ENCODE assay signal across 9 mouse cellular contexts in the genomic region with DNA sequence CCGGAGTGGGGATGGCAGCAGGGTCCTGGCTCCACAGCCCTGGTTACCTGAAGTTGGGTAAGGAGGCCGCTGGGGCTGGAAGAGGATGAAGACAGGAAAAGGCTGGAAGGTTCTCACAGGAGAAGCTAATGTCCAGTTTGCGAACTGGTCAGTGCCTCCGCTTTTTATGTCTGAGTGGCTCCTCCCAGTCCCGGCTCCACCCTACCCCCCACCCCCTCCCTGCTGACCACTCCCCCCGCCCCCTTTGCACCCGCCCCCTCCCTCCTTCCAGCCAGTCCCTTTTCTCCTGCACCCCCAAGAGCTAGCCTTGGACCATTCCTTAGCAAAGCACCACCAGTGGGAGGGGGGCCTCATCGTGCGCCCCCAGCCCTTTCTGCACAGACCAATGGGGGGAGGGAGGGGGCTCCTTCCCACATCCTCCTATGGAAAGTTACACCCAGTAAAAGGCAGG. TPM values are rescaled to one million over a fixed set of nuclear protein-coding genes. Genes with fewer than 3 reads are reported as not detected.
DNase-seq lines count a peak whose midpoint lies in the region; ATAC-seq and TF ChIP-seq lines count a peak whose summit lies in the region.
"Had no signal": no experiment of that assay in that cellular context is flagged by ENCODE, and none has a peak within 500 bp of the region (broad histone marks: within the 10 kb centered on the region; RNA-seq: fewer than 3 reads in every experiment).

No protein-coding gene starts in this region.

- TF ChIP-seq POLR2A in myocyte (IDR thresholded peaks at IDR 0.05; ENCODE audit: insufficient read length, low read depth), result peak; percentile 51

- peaks cover 45% of the 10 kb centered on the region for H3K36me3 ChIP-seq in heart, embryonic 14.5 days (ENCODE audit: control insufficient read depth, insufficient read depth, low read length)
- H3K36me3 ChIP-seq in embryonic facial prominence, embryonic 12.5 days, result peaks cover 19% of the 10 kb centered on the region; the same call in 1 of the 2 replicates
- H3K36me3 ChIP-seq in hindbrain, embryonic 15.5 days, result no peaks in the 10 kb centered on the region
- H3K36me3 ChIP-seq in myocyte (ENCODE audit: control insufficient read depth, insufficient read depth), result no peaks in the 10 kb centered on the region

- peaks cover 66% of the 10 kb centered on the region for H3K27me3 ChIP-seq in heart, embryonic 14.5 days (ENCODE audit: control insufficient read depth, insufficient read depth, low read length)
- peaks cover 84% of the 10 kb centered on the region for H3K27me3 ChIP-seq in embryonic facial prominence, embryonic 12.5 days
- H3K27me3 ChIP-seq in hindbrain, embryonic 15.5 days, result peaks cover 86% of the 10 kb centered on the region
- H3K27me3 ChIP-seq in myocyte (ENCODE audit: control insufficient read depth, insufficient read depth, insufficient read length), result peaks cover 22% of the 10 kb centered on the region

- peak overlapping the region; percentile 62 to 64 for H3K4me3 ChIP-seq in heart, embryonic 14.5 days (ENCODE audit: control insufficient read depth in 1 of 2, insufficient read depth in 1 of 2, low read depth in 1 of 2, low read length in 2 of 2)
- peak overlapping the region; percentile 62 for H3K4me3 ChIP-seq in embryonic facial prominence, embryonic 12.5 days
- H3K4me3 ChIP-seq in hindbrain, embryonic 15.5 days, result peak overlapping the region; percentile 29; the same call in 1 of the 2 replicates
- H3K4me3 ChIP-seq in myocyte, result peak overlapping the region; percentile 15

- H3K79me2 ChIP-seq in myocyte (ENCODE audit: control insufficient read depth, insufficient read depth), result no peaks in the 10 kb centered on the region

- 13% methylated on average over 9 of the region's 9 CpGs for WGBS in heart, embryonic 14.5 days
- 13% methylated on average over 7 of the region's 9 CpGs for WGBS in embryonic facial prominence, embryonic 12.5 days
- WGBS in hindbrain, embryonic 15.5 days, result 5% methylated on average over 4 of the region's 9 CpGs

- H3K9ac ChIP-seq in heart, embryonic 14.5 days (ENCODE audit: low read length), result peak overlapping the region; percentile 95
- H3K9ac ChIP-seq in embryonic facial prominence, embryonic 12.5 days, result peak overlapping the region; percentile 91
- no peak overlapping the region for H3K9ac ChIP-seq in hindbrain, embryonic 15.5 days

- H3K9me3 ChIP-seq in heart, embryonic 14.5 days (ENCODE audit: control insufficient read depth, low read length), result no peaks in the 10 kb centered on the region
- no peaks in the 10 kb centered on the region for H3K9me3 ChIP-seq in embryonic facial prominence, embryonic 12.5 days
- no peaks in the 10 kb centered on the region for H3K9me3 ChIP-seq in hindbrain, embryonic 15.5 days

- H3K4me1 ChIP-seq in heart, embryonic 14.5 days (ENCODE audit: control insufficient read depth in 2 of 2, insufficient read depth in 2 of 2, low read length in 2 of 2), result peaks cover 0 to 20% of the 10 kb centered on the region in 2 experiments; a peak in 3 of 4 replicates
- H3K4me1 ChIP-seq in embryonic facial prominence, embryonic 12.5 days, result peaks cover 13% of the 10 kb centered on the region
- H3K4me1 ChIP-seq in hindbrain, embryonic 15.5 days (replicated peaks), result peaks cover 34% of the 10 kb centered on the region

- H3K4me2 ChIP-seq in heart, embryonic 14.5 days (ENCODE audit: low read length), result peak overlapping the region; percentile 65
- peak overlapping the region; percentile 56 for H3K4me2 ChIP-seq in embryonic facial prominence, embryonic 12.5 days (replicated peaks)
- H3K4me2 ChIP-seq in hindbrain, embryonic 15.5 days, result peak overlapping the region; percentile 45
- H3K4me2 ChIP-seq in myocyte (ENCODE audit: low read depth), result peak overlapping the region; percentile 6

- no peak overlapping the region for H3ac ChIP-seq in myocyte (ENCODE audit: control insufficient read depth, insufficient read length)

- no peak for DNase-seq in heart, adult 18-20 months
- no peak for DNase-seq in right cerebral cortex, adult 18-20 months
- DNase-seq in adrenal gland, postnatal 14 days, result no peak
- no peak for DNase-seq in left cerebral cortex, adult 9 months (ENCODE audit: low spot score in 2 of 2)

- peak overlapping the region; percentile 82 to 95 for H3K27ac ChIP-seq in heart, embryonic 14.5 days (replicated peaks in 1 of 2; ENCODE audit: control insufficient read depth in 1 of 2, insufficient read depth in 1 of 2, low read depth in 2 of 2, low read length in 2 of 2)
- peak overlapping the region; percentile 95 for H3K27ac ChIP-seq in embryonic facial prominence, embryonic 12.5 days
- no peak overlapping the region for H3K27ac ChIP-seq in hindbrain, embryonic 15.5 days (replicated peaks)

- peak; percentile 42 for ATAC-seq in heart, embryonic 14.5 days (ENCODE audit: insufficient number of reproducible peaks, insufficient read depth, low FRiP score, low read depth)
- ATAC-seq in embryonic facial prominence, embryonic 12.5 days (ENCODE audit: insufficient number of reproducible peaks, insufficient read depth, low FRiP score, low TSS enrichment), result no peak; the same call in 1 of the 2 replicates
- ATAC-seq in hindbrain, embryonic 15.5 days (ENCODE audit: low FRiP score, low read depth), result no peak

TF ChIP-seq in myocyte, 11 proteins besides CTCF, POLR2A, EP300 and RAD21:
- peak; percentile 27 for TF ChIP-seq POLR2AphosphoS2 (IDR thresholded peaks at IDR 0.05; ENCODE audit: insufficient read length, low read depth)
- no peak for TF ChIP-seq USF1 (IDR thresholded peaks at IDR 0.05; ENCODE audit: low read depth)

RNA-seq across cellular contexts. Expression of a gene that starts 9.2 kb away (rescaled TPM):
- polyA plus RNA-seq in heart, embryonic 14.5 days (2014; fragmentation: Nextera tagmentation; extraction: Ambion mirVana), result 1,590 and 1,642 TPM in 2 replicates
- 10 to 100 TPM; 47.4 to 56.7 TPM for total RNA-seq in heart, adult 18-20 months (2021)
- 701 and 722 TPM in 2 replicates for polyA plus RNA-seq in embryonic facial prominence, embryonic 12.5 days (2016; fragmentation: Nextera tagmentation; extraction: Ambion mirVana)
- 142 and 184 TPM in 2 replicates for polyA plus RNA-seq in hindbrain, embryonic 15.5 days (2015; fragmentation: Nextera tagmentation; extraction: Ambion mirVana)
- 331 TPM for polyA plus RNA-seq in myocyte (2012; fragmentation: generic; extraction: Trizol)
- 119 and 187 TPM in 2 replicates for total RNA-seq in adrenal gland, postnatal 14 days (2021)
- total RNA-seq: granulocyte monocyte progenitor cell, adult 5-6 weeks had no signal

RNA-seq across cellular contexts. Expression of a gene that starts 12.4 kb away (rescaled TPM):
- polyA plus RNA-seq in heart, embryonic 14.5 days (2014; fragmentation: Nextera tagmentation; extraction: Ambion mirVana), result 0.04 TPM in 1 of 2 replicates, not detected in the other
- not detected for total RNA-seq in heart, adult 18-20 months (2021)
- 0.04 TPM in 1 of 2 replicates, not detected in the other for polyA plus RNA-seq in embryonic facial prominence, embryonic 12.5 days (2016; fragmentation: Nextera tagmentation; extraction: Ambion mirVana)
- polyA plus RNA-seq in hindbrain, embryonic 15.5 days (2015; fragmentation: Nextera tagmentation; extraction: Ambion mirVana), result not detected in 2 replicates
- 0.65 TPM for polyA plus RNA-seq in myocyte (2012; fragmentation: generic; extraction: Trizol)
- total RNA-seq in adrenal gland, postnatal 14 days (2021), result not detected in 2 replicates
- total RNA-seq: granulocyte monocyte progenitor cell, adult 5-6 weeks had no signal

Comparison
In these comparisons a context has a peak if more than half of its experiments do, and no peak if none do; other contexts are left out.
1. H3K4me2 ChIP-seq: peak in every context shown above with its lines; median percentile 65 in heart, embryonic 14.5 days; 56 in embryonic facial prominence, embryonic 12.5 days; 45 in hindbrain, embryonic 15.5 days; 6 in myocyte.